In genomic region chrX:93368211-93368610, GRCm38 (mm10) we compare ENCODE assay signal across 34 mouse cellular contexts.
"Had no signal": no experiment of that assay in that cellular context is flagged by ENCODE, and none has a peak within 500 bp of the region (broad histone marks: within the 10 kb centered on the region; RNA-seq: fewer than 3 reads in every experiment).

No protein-coding gene starts in this region.

- H3K4me1 ChIP-seq: heart, embryonic 12.5 days; heart, embryonic 13.5 days; heart, embryonic 15.5 days; hindbrain, embryonic 10.5 days; hindbrain, embryonic 12.5 days; hindbrain, embryonic 13.5 days; hindbrain, embryonic 15.5 days; intestine, embryonic 15.5 days; kidney, embryonic 15.5 days had no signal

- ATAC-seq: hindbrain, embryonic 16.5 days; hindbrain, postnatal 0 days; inflammation-experienced regulatory T-cells, adult 6 months; intestine, embryonic 15.5 days; intestine, embryonic 16.5 days; intestine, postnatal 0 days had no signal

- DNase-seq: heart, postnatal 10 days; heart, postnatal 14 days; heart, postnatal 36 days; heart, postnatal 4 days; kidney, adult 11 months; kidney, adult 18-20 months; kidney, adult 2 months; kidney, adult 8-10 months; kidney, adult 9 months; kidney, postnatal 10 days; kidney, postnatal 14 days; kidney, postnatal 25 days; kidney, postnatal 36 days; kidney, postnatal 4 days; layer of hippocampus, adult 9-11 months; layer of hippocampus, postnatal 36 days had no signal

- H3K27ac ChIP-seq: heart, embryonic 13.5 days; heart, embryonic 15.5 days; hindbrain, embryonic 10.5 days; hindbrain, embryonic 12.5 days; hindbrain, embryonic 13.5 days; hindbrain, embryonic 14.5 days; hindbrain, embryonic 15.5 days; hindbrain, postnatal 0 days; intestine, embryonic 15.5 days; kidney, embryonic 15.5 days; kidney, postnatal 0 days; layer of hippocampus, adult 2 months; left cerebral cortex, adult 2 months had no signal

- H3K4me3 ChIP-seq: heart, embryonic 12.5 days; heart, embryonic 13.5 days; heart, embryonic 15.5 days; hindbrain, embryonic 10.5 days; hindbrain, embryonic 12.5 days; hindbrain, embryonic 13.5 days; hindbrain, embryonic 15.5 days; intestine, embryonic 15.5 days; kidney, embryonic 15.5 days; layer of hippocampus, adult 2 months; left cerebral cortex, adult 2 months had no signal
